In genomic region chr5:74040541-74040940, GRCm38 (mm10) we compare ENCODE assay signal across 16 mouse cellular contexts.
"Had no signal": no experiment of that assay in that cellular context is flagged by ENCODE, and none has a peak within 500 bp of the region (broad histone marks: within the 10 kb centered on the region; RNA-seq: fewer than 3 reads in every experiment).

No protein-coding gene starts in this region.

- H3K4me3 ChIP-seq: liver, embryonic 13.5 days; midbrain, embryonic 12.5 days; myocyte; neural tube, embryonic 13.5 days; stomach, embryonic 15.5 days had no signal

- DNase-seq: kidney, adult 18-20 months; kidney, adult 9 months; kidney, postnatal 14 days; kidney, postnatal 4 days; liver, embryonic 13.5 days; lung, adult 2 months; lung, postnatal 14 days; right cerebral cortex, postnatal 14 days; spleen, adult 18-20 months; thymus, adult 18-20 months; thymus, postnatal 36 days had no signal

- H3K27ac ChIP-seq: liver, embryonic 13.5 days; midbrain, embryonic 12.5 days; neural tube, embryonic 13.5 days; stomach, embryonic 15.5 days had no signal

- ATAC-seq: midbrain, embryonic 16.5 days had no signal
